Mouse (Mus musculus) liver, adult (tissue): ENCODE data around the gene Cope.

Source experiments
- GATA4 ChIP-seq: IDR thresholded peaks from 2 replicates; pipeline ENCODE4 v1.6.1; 2014; ENCODE audit warnings: mild to moderate bottlenecking, low read length; ENCODE audit not compliant: insufficient replicate concordance

The Cope gene

DNA sequence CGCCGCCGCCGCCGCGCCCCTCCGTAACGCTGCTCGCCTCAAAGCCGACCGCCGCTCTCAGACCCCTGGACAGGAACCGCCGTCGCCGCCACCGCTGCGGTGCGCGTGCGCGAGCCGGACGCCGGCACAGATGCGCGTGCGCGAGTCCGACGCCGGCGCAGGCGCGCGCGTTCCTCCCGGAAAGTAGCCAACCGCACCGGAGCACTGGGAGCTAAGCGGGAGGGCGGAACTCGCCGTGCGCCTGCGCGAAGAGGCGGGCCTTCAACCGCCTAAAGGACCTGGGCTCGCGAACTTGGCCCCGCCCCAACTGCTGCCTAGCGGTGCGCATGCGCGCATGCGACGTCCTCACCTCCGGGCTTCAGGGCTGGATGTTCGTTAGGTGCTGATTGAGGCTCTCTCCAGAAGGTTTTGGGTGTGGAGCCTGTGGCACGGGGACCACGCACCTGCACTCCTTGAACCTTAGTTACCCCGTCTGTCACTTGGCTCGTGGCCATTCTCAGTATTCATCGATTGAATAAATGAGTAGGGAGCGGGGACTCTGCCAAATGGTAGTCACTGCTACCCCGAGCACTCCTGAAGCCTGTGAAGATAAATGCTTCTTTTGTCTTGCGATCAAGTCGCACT, 51.0 kb downstream of the Cope start, which contains the start of gene Upf1:
Gene Upf1 (minus strand): TSS at position 85 of the 624 bp plus-strand sequence.
- no peak for TF ChIP-seq GATA4

GRCm38 (mm10) chr8:70354004-70354403, 51.7 kb downstream of the Cope start:
- TF ChIP-seq GATA4 = no peak

DNA sequence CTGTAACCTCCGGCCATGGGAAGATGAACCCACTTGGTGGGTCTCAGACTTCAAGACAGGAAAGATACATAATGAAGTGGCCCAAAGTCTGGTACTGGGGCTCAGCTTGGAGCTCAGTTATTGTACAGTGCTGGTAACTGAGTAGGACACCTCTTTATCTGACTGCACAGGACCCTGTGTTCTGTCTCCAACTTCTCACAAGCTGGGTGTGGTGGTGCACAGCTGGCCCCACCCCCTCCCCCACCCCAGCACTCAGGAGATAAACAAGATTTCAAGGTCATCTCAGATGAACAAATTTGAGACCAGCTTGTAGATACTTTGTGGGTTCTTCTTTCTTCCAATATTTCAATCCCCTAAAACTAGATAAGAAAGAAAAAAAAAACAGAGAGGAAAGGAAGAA, 53.8 kb downstream of the Cope start:
- no peak for TF ChIP-seq GATA4

GRCm38 (mm10) chr8:70359411-70359810, 57.1 kb downstream of the Cope start:
- TF ChIP-seq GATA4 = no peak

GRCm38 (mm10) chr8:70360769-70361168, 58.5 kb downstream of the Cope start:
- TF ChIP-seq GATA4 = no peak

DNA sequence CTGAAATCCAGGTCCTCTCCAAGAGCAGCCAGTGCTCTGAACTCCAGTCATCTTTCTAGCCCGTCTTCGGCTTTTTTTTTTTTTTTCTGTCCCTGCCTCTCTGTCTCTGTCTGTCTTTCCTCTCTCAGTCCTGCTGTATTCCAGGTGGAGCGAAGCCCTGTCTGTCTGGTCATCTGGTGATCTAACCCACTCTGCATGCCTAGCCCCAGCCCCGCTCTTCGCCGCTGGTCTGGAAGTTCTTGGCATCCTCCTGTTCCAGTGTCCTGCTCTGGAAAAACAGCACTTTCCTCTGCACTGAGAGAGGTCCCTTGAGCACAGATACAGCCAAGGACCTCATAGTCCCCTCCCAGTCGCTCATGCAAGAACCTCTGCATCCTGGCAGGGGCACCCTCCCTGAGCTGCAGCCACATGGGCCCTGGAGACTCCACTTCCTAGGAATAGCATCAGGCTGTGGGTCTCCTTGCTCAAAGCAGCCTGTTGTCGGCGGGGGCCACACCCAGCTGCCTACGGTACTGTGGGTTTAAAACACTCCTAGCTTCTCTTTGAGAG, 59.2 kb downstream of the Cope start:
- no peak for TF ChIP-seq GATA4
